Mouse (Mus musculus) forebrain, embryonic 11.5 days (tissue): ENCODE measurements at regions not wholly inside any gene's neighbourhood (a gene's known extent, or its start where the extent isn't known, plus 50 kb on each side); places are given as distances from the start of the nearest gene placed in this dataset.
A peak's percentile ranks its signal among the peaks of the same experiment; 100 is the strongest.

Source experiments
- ATAC-seq: fragments of 200-750 bp; cut with Nextera tagmentation; replicated peaks from 2 replicates; pipeline ENCODE4 v1.8.0; 2017; ENCODE audit warnings: moderate TSS enrichment; ENCODE audit not compliant: low FRiP score
- DNase-seq: peaks from one replicate; pipeline ENCODE4 v3.0.0-alpha.2; 2017; ENCODE audit warnings: low spot score
- H3K27ac ChIP-seq: fragments of 300-500 bp; sonication (generic); 2 replicates; pipeline ENCODE4 v1.5.1; 2014; ENCODE audit warnings: low read depth, low read length
- H3K27me3 ChIP-seq: fragments of 300-500 bp; sonication (generic); 2 replicates; pipeline ENCODE4 v1.6.1; 2014; ENCODE audit warnings: mild to moderate bottlenecking, low read length, mixed read lengths; ENCODE audit not compliant: control insufficient read depth, insufficient read depth
- H3K36me3 ChIP-seq: fragments of 300-500 bp; sonication (generic); 2 replicates; pipeline ENCODE4 v1.6.1; 2014; ENCODE audit warnings: mild to moderate bottlenecking, low read length, moderate library complexity, mixed read lengths; ENCODE audit not compliant: control insufficient read depth, insufficient read depth
- H3K4me1 ChIP-seq: fragments of 300-500 bp; sonication (generic); replicated peaks from 2 replicates; pipeline ENCODE4 v1.6.1; 2014; ENCODE audit warnings: low read length, mixed read lengths; ENCODE audit not compliant: control insufficient read depth, insufficient read depth
- H3K4me2 ChIP-seq: fragments of 300-500 bp; sonication (generic); 2 replicates; pipeline ENCODE4 v1.6.1; 2014; ENCODE audit warnings: low read depth, mild to moderate bottlenecking, low read length, moderate library complexity, mixed read lengths; ENCODE audit not compliant: severe bottlenecking
- H3K4me3 ChIP-seq: fragments of 300-500 bp; sonication (generic); 2 replicates; pipeline ENCODE4 v1.5.1; 2014; ENCODE audit warnings: low read depth, low read length
- H3K9ac ChIP-seq: fragments of 300-500 bp; sonication (generic); 2 replicates; pipeline ENCODE4 v1.6.1; 2014; ENCODE audit warnings: low read length
- H3K9me3 ChIP-seq: fragments of 300-500 bp; sonication (generic); 2 replicates; pipeline ENCODE4 v1.6.1; 2016; ENCODE audit warnings: low read length, mixed read lengths; ENCODE audit not compliant: control insufficient read depth
- WGBS: fragments of 180-500 bp; shearing (Covaris S2); extraction: QIAGEN DNeasy Blood & Tissue Kit; methylation state at CpG from one replicate; pipeline ENCODE4 v1.1.7; 2014; 5-methylcytosine and 5-hydroxymethylcytosine counted together

DNA sequence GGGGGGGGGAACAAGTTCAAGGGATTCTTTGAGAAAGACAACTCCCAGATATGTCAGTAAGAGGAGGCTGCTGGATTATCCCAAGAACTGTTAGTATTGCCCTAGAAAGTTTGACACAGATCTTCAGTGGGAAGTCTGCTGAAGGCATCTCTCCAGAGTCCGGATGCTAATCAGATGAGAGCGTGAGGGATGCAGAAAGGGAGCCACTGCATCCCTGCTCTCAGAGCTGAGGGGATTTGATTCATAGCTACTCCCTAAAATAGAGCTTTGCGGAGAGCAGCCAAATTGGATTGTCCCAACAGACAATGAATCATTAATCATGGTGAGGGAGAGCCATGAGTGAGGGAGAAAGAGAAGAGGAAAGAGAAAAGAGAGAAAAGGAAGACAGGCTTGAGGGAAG lies 408.2 kb downstream of the Pdcd6ip start:
- Histone ChIP-seq H3K9me3 (no peaks in the 10 kb centered on the region), H3K4me1 (no peaks in the 10 kb centered on the region), H3K36me3 (no peaks in the 10 kb centered on the region), H3K4me2 (no peak overlapping the region), H3K4me3 (no peak overlapping the region), H3K27ac (no peak overlapping the region), H3K9ac (no peak overlapping the region), H3K27me3 (no peaks in the 10 kb centered on the region)
- DNase-seq = no peak
- WGBS = 26% methylated on average over 3 of the region's 3 CpGs
- ATAC-seq = no peak

DNA sequence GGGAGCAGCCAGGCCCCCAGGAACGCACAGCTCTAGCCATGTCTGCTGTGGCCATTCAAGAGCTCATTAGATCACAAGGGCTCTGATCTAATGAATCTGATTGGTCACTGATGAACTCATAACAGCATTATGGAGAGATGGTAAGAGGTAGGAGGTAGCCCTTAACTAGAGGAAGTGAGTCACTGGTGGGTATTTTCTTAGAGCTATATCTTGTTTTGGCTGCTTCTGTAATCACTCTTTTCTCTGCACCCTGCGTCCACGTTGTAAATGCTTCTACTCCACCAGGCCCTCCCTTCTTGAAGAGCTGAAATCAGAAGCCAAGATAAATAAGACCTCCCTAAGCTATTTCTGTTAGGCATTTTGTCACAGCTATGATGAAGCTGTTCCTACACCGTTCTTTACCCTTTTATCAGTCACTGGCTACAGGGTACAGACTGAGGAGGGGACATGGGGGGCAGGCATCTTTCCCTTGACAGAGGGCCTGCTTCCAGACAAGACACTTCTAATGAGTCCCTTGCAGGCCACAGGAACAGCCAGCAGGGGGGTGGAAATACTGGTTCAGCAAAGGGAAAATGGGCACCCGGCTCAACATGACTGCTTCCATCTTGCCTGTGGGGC lies 412.1 kb downstream of the Pdcd6ip start:
- ATAC-seq (no peak), DNase-seq (no peak)
- Histone ChIP-seq H3K4me3 (no peak overlapping the region), H3K27ac (no peak overlapping the region), H3K27me3 (no peaks in the 10 kb centered on the region), H3K4me2 (no peak overlapping the region), H3K4me1 (no peaks in the 10 kb centered on the region), H3K9ac (no peak overlapping the region), H3K36me3 (no peaks in the 10 kb centered on the region), H3K9me3 (no peaks in the 10 kb centered on the region)
- 79% methylated on average over 5 of the region's 5 CpGs for WGBS

DNA sequence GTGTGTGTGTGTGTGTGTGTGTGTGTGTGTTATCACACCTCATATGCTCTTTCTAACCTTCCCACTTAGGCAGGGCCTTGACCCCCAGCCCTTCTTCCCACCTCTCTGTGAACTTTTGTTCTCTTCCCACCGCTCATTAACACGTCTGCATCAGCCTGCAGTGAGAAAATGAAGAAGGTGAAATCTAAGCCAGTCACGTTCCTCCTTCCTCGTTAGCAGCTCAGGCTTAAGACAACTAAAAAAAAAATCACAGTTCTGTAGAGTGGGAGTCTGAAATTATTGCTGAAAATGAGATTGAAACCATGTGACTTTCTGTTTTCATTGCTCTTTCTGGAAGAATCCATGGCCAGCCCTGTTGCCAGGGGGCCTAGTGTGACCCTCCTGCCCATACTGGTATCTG lies 420.7 kb downstream of the Pdcd6ip start:
- Histone ChIP-seq H3K9ac (no peak overlapping the region), H3K36me3 (no peaks in the 10 kb centered on the region), H3K4me1 (no peaks in the 10 kb centered on the region), H3K4me2 (no peak overlapping the region), H3K9me3 (no peaks in the 10 kb centered on the region), H3K27ac (no peak overlapping the region), H3K4me3 (no peak overlapping the region), H3K27me3 (no peaks in the 10 kb centered on the region)
- WGBS = 39% methylated on average over 4 of the region's 4 CpGs
- DNase-seq (peak; percentile 53), ATAC-seq (no peak)

DNA sequence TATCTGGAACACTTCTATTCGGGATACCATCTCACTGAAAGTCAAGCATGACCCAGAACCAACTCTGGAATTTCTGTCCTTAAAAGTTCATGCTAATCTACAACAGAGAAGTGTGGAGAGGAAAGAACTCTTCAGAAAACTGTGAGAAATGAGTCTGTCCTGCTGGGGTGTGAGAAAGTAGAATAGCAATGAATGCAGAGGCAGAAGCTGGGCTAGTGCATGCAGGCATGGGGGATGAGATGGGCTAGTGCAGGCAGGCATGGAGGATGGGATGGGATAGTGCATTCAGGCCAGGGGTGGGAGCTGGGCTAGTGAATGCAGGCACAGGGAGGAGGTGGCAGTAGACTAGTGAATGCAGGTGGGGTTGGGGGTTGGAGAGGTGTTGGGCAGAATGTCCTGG lies 424.8 kb downstream of the Pdcd6ip start:
- Histone ChIP-seq H3K4me3 (no peak overlapping the region), H3K27me3 (no peaks in the 10 kb centered on the region), H3K9me3 (no peaks in the 10 kb centered on the region), H3K27ac (no peak overlapping the region), H3K9ac (no peak overlapping the region), H3K4me1 (no peaks in the 10 kb centered on the region), H3K36me3 (no peaks in the 10 kb centered on the region), H3K4me2 (no peak overlapping the region)
- ATAC-seq = no peak
- WGBS = 56% methylated on average over 1 of the region's 1 CpGs
- no peak for DNase-seq

DNA sequence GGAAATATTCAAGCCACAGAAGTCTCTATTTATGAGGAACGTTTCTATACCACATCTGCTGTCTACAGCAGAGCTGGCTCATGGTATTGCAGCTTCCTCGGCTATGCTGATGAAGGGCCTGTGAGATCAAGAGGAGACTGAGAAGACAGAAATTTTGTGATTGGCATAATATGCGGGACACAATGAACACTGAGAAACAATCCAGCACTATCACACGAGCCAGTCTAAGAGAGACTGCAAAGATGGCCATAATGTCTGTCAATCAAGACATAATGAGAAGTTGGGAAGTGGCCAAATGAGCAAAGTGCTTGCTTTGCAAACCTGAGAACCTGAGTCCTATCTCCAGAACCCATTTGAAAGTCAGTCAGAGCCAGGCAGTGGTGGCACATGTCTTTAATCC lies 437.5 kb downstream of the Pdcd6ip start:
- WGBS = 58% methylated on average over 4 of the region's 4 CpGs
- Histone ChIP-seq H3K4me2 (no peak overlapping the region), H3K9me3 (no peaks in the 10 kb centered on the region), H3K27ac (no peak overlapping the region), H3K27me3 (no peaks in the 10 kb centered on the region), H3K4me1 (no peaks in the 10 kb centered on the region), H3K36me3 (no peaks in the 10 kb centered on the region), H3K9ac (no peak overlapping the region), H3K4me3 (no peak overlapping the region)
- DNase-seq (no peak), ATAC-seq (no peak)

DNA sequence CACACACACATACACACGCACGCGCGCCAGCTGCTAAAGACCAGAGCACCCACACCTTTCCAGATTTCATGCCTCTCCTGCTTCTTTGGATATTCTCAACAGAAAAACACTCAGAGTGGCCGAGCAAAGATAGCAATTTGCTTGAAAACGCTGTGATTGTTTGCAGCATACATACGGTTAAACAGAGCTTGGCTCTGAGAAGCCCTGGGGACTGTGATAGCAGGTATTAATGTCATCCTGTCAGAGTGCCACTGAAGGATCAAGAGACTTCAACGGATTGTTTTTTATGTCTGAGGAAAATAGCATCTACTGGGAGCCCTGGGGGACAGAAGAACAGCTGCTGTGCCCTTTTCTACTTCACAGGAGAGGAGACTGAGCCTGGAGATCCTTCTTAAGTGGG lies 440.4 kb downstream of the Pdcd6ip start:
- no peak overlapping the region for H3K9ac ChIP-seq
- H3K4me1 ChIP-seq = no peaks in the 10 kb centered on the region
- WGBS = 82% methylated on average over 8 of the region's 8 CpGs
- no peaks in the 10 kb centered on the region for H3K27me3 ChIP-seq
- H3K4me2 ChIP-seq = no peak overlapping the region
- ATAC-seq = no peak
- H3K36me3 ChIP-seq = no peaks in the 10 kb centered on the region
- DNase-seq = no peak
- no peak overlapping the region for H3K4me3 ChIP-seq
- H3K9me3 ChIP-seq = no peaks in the 10 kb centered on the region
- no peak overlapping the region for H3K27ac ChIP-seq

DNA sequence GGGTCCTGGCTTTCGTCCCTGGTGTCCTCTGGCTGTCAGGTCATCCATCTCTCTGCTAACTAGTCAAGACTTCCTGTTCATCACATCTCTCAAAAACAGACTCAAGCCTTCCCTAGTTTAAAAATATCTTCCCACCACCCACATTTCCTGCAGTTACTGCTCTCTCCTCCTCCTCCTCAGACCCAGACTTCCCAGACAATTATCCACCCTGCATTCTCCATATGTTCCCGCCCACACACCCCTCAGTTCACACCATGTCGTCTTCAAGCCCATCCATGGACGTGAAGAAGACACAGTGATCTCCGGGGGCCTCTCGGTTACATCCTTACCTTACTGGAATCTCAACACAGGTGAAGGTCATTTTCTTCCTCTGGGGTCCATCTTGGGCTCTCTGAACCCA lies 444.4 kb downstream of the Pdcd6ip start:
- no peak overlapping the region for H3K4me3 ChIP-seq
- H3K27ac ChIP-seq = no peak overlapping the region
- WGBS = 89% methylated on average over 6 of the region's 6 CpGs
- H3K27me3 ChIP-seq = no peaks in the 10 kb centered on the region
- H3K4me2 ChIP-seq = no peak overlapping the region
- no peaks in the 10 kb centered on the region for H3K9me3 ChIP-seq
- H3K36me3 ChIP-seq = no peaks in the 10 kb centered on the region
- no peak overlapping the region for H3K9ac ChIP-seq
- ATAC-seq (no peak), DNase-seq (no peak)
- H3K4me1 ChIP-seq = no peaks in the 10 kb centered on the region

DNA sequence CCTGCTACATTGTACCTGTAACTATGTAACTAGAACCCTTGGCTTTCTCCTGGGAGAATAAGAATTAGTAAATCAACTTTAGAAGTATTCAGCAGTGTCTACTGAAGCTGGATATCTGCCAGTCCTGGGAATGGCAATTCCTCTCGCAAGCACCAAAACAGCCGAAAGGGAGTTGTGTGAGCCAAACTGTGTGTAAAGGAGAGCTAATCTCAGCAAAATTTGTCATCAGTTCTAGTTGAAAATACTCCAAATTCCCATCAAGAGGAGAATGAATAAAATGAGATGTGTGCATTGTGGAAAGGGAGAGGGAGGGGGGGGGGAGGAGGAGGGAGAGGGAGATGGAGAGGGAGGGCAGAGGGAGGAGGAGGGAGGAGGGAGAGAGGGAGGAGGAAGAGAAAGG lies 447.8 kb downstream of the Pdcd6ip start:
- ATAC-seq = no peak
- no peaks in the 10 kb centered on the region for H3K27me3 ChIP-seq
- H3K4me2 ChIP-seq = no peak overlapping the region
- H3K9me3 ChIP-seq = peaks cover under 1% of the 10 kb centered on the region; the same call in 1 of the 2 replicates
- H3K36me3 ChIP-seq = no peaks in the 10 kb centered on the region
- no peaks in the 10 kb centered on the region for H3K4me1 ChIP-seq
- H3K27ac ChIP-seq = no peak overlapping the region
- no peak for DNase-seq
- no peak overlapping the region for H3K9ac ChIP-seq
- no peak overlapping the region for H3K4me3 ChIP-seq
- WGBS = 93% methylated on average over 2 of the region's 2 CpGs

DNA sequence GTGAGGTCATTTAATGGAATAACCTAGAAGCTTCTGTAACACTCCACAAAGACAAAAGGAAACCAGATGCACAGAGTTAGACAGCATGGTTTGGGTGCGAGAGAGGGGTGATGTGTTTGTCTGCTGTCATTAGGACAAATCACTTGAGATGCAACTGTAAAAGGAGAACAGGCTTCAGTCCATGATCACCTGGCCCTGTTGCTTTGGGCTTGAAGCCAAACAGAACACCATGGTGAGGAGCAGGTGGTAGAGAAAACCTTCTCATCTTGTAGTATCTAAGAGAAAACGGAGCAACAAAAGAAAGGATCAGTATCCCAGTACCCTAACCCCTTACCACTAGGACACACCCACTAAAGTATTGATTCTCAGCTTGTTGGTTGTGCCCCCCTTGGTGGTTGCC lies 449.5 kb downstream of the Pdcd6ip start:
- Histone ChIP-seq H3K4me1 (no peaks in the 10 kb centered on the region), H3K9ac (no peak overlapping the region), H3K4me3 (no peak overlapping the region), H3K9me3 (peaks cover 3% of the 10 kb centered on the region; the same call in 1 of the 2 replicates), H3K4me2 (no peak overlapping the region), H3K27ac (no peak overlapping the region), H3K27me3 (no peaks in the 10 kb centered on the region), H3K36me3 (no peaks in the 10 kb centered on the region)
- ATAC-seq (no peak), DNase-seq (no peak)
- 85% methylated on average over 2 of the region's 2 CpGs for WGBS
